Comparison of ENCODE assay signal across 12 mouse cellular contexts in genomic region chr1:58903681-58904080, GRCm38 (mm10).
"Had no signal": no experiment of that assay in that cellular context is flagged by ENCODE, and none has a peak within 500 bp of the region (broad histone marks: within the 10 kb centered on the region; RNA-seq: fewer than 3 reads in every experiment).

No protein-coding gene starts in this region.

- H3K27ac ChIP-seq: kidney, postnatal 0 days; limb, embryonic 13.5 days; liver, embryonic 15.5 days; macrophage; midbrain, embryonic 15.5 days; neural tube, embryonic 12.5 days had no signal

- H3K4me1 ChIP-seq: limb, embryonic 13.5 days; liver, embryonic 15.5 days; megakaryocyte, embryonic 14.5 days; midbrain, embryonic 15.5 days; neural tube, embryonic 12.5 days had no signal

- H3K4me3 ChIP-seq: limb, embryonic 13.5 days; liver, embryonic 15.5 days; megakaryocyte, embryonic 14.5 days; midbrain, embryonic 15.5 days; neural tube, embryonic 12.5 days had no signal

- H3K27me3 ChIP-seq: limb, embryonic 13.5 days; liver, embryonic 15.5 days; megakaryocyte, embryonic 14.5 days; midbrain, embryonic 15.5 days; neural tube, embryonic 12.5 days had no signal

- DNase-seq: left cerebral cortex, postnatal 4 days; lung, adult 2 months; spleen, adult 18-20 months; thymus, adult 2 months; thymus, postnatal 25 days had no signal
